Mouse (Mus musculus): ENCODE measurements at regions not wholly inside any gene's neighbourhood (a gene's known extent, or its start where the extent isn't known, plus 50 kb on each side); places are given as distances from the start of the nearest gene placed in this dataset.

GRCm38 (mm10) chr10:126254198-126254597 lies 288.2 kb downstream of the Lrig3 start:
- Histone ChIP-seq H3K27ac (no peak overlapping the region), H3K9me3 (no peaks in the 10 kb centered on the region), H3K36me3 (no peaks in the 10 kb centered on the region), H3K27me3 (ENCODE audit: insufficient read depth, poor library complexity, severe bottlenecking) (no peaks in the 10 kb centered on the region), H3K4me1 (replicated peaks) (no peaks in the 10 kb centered on the region), H3K4me3 (no peak overlapping the region)
- 91% methylated on average over 4 of the region's 4 CpGs for WGBS
- no peak for DNase-seq (ENCODE audit: low spot score)

DNA sequence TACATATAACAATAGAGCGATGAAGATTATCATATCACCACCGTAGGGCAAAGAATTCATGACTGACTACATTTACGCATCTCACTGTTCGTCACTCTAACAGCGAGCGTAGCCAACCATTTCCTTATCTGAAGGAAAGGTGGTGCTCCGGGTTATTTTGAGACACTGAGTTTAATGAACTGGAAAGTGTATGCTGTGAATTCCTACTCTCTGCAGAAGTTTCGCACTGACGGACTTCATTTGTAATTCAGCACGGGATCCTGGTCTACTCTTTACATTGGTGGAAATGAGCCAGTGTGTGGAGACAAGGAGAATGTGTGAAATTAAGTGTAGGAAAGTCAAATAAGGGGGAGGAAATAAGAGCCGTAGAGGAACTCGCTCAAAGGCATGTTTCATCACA lies 283.2 kb downstream of the Lrig3 start:
- Histone ChIP-seq H3K36me3 (no peaks in the 10 kb centered on the region), H3K9me3 (no peaks in the 10 kb centered on the region), H3K4me1 (replicated peaks) (no peaks in the 10 kb centered on the region), H3K4me3 (no peak overlapping the region), H3K27me3 (ENCODE audit: insufficient read depth, poor library complexity, severe bottlenecking) (no peaks in the 10 kb centered on the region), H3K27ac (no peak overlapping the region)
- WGBS, result 81% methylated on average over 12 of the region's 12 CpGs
- no peak for DNase-seq (ENCODE audit: low spot score)

GRCm38 (mm10) chr10:126243051-126243450 lies 277.1 kb downstream of the Lrig3 start:
- Histone ChIP-seq H3K36me3 (no peaks in the 10 kb centered on the region), H3K27ac (no peak overlapping the region), H3K4me1 (replicated peaks) (peaks cover 15% of the 10 kb centered on the region), H3K4me3 (no peak overlapping the region), H3K27me3 (ENCODE audit: insufficient read depth, poor library complexity, severe bottlenecking) (no peaks in the 10 kb centered on the region), H3K9me3 (no peaks in the 10 kb centered on the region)
- 91% methylated on average over 7 of the region's 7 CpGs for WGBS
- DNase-seq (ENCODE audit: low spot score), result no peak

DNA sequence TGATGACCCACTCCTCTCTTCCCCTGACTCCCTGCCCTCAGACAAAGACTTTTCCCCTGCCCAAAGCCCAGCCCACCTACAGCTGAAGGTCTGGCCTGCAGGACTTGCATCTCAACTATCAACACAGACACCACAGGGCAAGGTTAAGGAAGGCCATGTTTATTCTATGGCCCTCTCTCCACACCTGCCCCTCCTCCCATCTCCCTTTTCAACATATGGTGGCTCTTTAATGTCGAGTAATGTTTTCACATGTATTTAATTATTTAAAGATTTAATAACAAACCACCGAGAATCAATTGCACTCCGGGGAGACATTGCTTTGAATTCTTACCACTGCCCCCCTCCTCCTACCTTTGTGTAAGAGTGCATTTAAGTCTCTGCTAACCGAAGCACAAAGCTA lies 273.6 kb downstream of the Lrig3 start:
- DNase-seq (ENCODE audit: low spot score), result peak; percentile 11
- Histone ChIP-seq H3K27me3 (ENCODE audit: insufficient read depth, poor library complexity, severe bottlenecking) (no peaks in the 10 kb centered on the region), H3K4me3 (no peak overlapping the region), H3K36me3 (no peaks in the 10 kb centered on the region), H3K4me1 (replicated peaks) (peaks cover 15% of the 10 kb centered on the region), H3K27ac (peak overlapping the region; percentile 16; the same call in 1 of the 2 replicates), H3K9me3 (no peaks in the 10 kb centered on the region)
- 42% methylated on average over 4 of the region's 4 CpGs for WGBS
